Mouse (Mus musculus) midbrain, postnatal 0 days (tissue): ENCODE results near the gene Snx7. TPM values are rescaled to one million over a fixed set of nuclear protein-coding genes. Genes with fewer than 3 reads are reported as not detected.
A peak's percentile ranks its signal among the peaks of the same experiment; 100 is the strongest.

Experiments used
- ATAC-seq: fragments of 200-750 bp; cut with Nextera tagmentation; 2 replicates; pipeline ENCODE4 v1.8.0; 2017; ENCODE audit warnings: moderate number of reproducible peaks, mild to moderate bottlenecking, moderate TSS enrichment, moderate library complexity; ENCODE audit not compliant: low FRiP score
- DNase-seq: peaks from one replicate; pipeline ENCODE4 v3.0.0-alpha.2; 2015; ENCODE audit warnings: low spot score
- H3K27ac ChIP-seq: fragments of 300-500 bp; sonication (generic); 2 replicates; pipeline ENCODE4 v1.5.1; 2014; ENCODE audit warnings: low read depth, mild to moderate bottlenecking, low read length, mixed read lengths
- H3K27me3 ChIP-seq: fragments of 300-500 bp; sonication (generic); 2 replicates; pipeline ENCODE4 v1.6.1; 2014; ENCODE audit warnings: low read length, control low read depth, mixed read lengths; ENCODE audit not compliant: insufficient read depth
- H3K36me3 ChIP-seq: fragments of 300-500 bp; sonication (generic); 2 replicates; pipeline ENCODE4 v1.6.1; 2014; ENCODE audit warnings: low read length, control low read depth, mixed read lengths; ENCODE audit not compliant: insufficient read depth
- H3K4me1 ChIP-seq: fragments of 300-500 bp; sonication (generic); 2 replicates; pipeline ENCODE4 v1.6.1; 2014; ENCODE audit warnings: mild to moderate bottlenecking, control low read depth, antibody characterized with exemption, low read length, mixed read lengths; ENCODE audit not compliant: insufficient read depth
- H3K4me2 ChIP-seq: fragments of 300-500 bp; sonication (generic); 2 replicates; pipeline ENCODE4 v1.6.1; 2014; ENCODE audit warnings: low read depth, mild to moderate bottlenecking, low read length, mixed read lengths; ENCODE audit not compliant: poor library complexity, severe bottlenecking
- H3K4me3 ChIP-seq: fragments of 300-500 bp; sonication (generic); 2 replicates; pipeline ENCODE4 v1.5.1; 2014; ENCODE audit warnings: low read depth, mild to moderate bottlenecking, low read length, moderate library complexity
- H3K9ac ChIP-seq: fragments of 300-500 bp; sonication (generic); replicated peaks from 2 replicates; pipeline ENCODE4 v1.6.1; 2014; ENCODE audit warnings: mild to moderate bottlenecking, low read length, moderate library complexity, mixed read lengths; ENCODE audit not compliant: poor library complexity, severe bottlenecking
- H3K9me3 ChIP-seq: fragments of 300-500 bp; sonication (generic); 2 replicates; pipeline ENCODE4 v1.6.1; 2016; ENCODE audit warnings: low read length, control low read depth
- CTCF ChIP-seq: IDR thresholded peaks from 2 replicates; pipeline ENCODE4 v1.5.1; 2016; ENCODE audit warnings: antibody characterized with exemption, mild to moderate bottlenecking
- WGBS: fragments of 180-500 bp; shearing (Covaris S2); extraction: QIAGEN DNeasy Blood & Tissue Kit; methylation state at CpG from one replicate; pipeline ENCODE4 v1.1.7; 2014; 5-methylcytosine and 5-hydroxymethylcytosine counted together
- microRNA-seq: library from miRNA; unstranded; fragments of <30 nt; microRNA quantifications from one replicate; pipeline ENCODE4, GENCODE M21; 2016; ENCODE audit warnings: borderline number of aligned reads
- polyA plus RNA-seq: library from polyadenylated mRNA; unstranded; fragments of >200 nt; fragmentation: Nextera tagmentation; extraction: Ambion mirVana; gene quantifications from 2 replicates; pipeline ENCODE4 v1.2.1, GENCODE M21; 2015
- total RNA-seq: library from RNA; depleted of rRNA; stranded (reverse); fragments of >200 nt; gene quantifications from 2 replicates; pipeline ENCODE4 v1.2.3, GENCODE M21; 2014

Snx7 gene
- total and polyA plus RNA-seq, 2 experiments from 2014 or later: 10.9 to 13.0 TPM

DNA sequence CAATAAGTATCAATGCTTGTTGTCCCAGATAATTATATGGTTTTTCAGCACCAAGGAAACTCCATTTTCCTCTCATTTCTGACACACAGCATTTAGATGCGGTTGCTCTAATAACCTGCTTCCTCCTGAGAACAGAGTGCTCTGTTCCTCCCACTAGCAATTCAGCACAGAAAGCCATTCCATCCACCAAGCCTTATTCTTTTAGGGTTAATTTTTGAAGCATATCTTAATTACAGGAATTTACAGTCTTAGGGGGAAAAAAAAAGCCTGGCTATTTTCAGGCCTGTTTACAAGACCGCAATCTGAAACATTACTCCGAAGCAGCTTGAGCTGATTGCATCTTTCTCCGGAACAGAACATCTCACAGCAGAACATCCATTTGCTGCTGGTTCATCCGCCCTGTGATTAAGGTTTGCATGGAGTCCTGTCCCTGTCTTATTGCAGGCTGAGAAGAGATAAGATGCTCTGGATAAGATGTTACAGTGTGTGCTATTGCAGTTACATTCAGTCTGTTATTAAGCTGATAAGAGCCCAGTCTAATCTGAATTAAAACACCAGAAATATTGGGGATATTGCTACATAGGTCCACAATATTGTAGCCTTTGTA, 116.5 kb downstream of the Snx7 start:
- Histone ChIP-seq H3K27me3 (no peaks in the 10 kb centered on the region), H3K9ac (no peak overlapping the region), H3K27ac (no peak overlapping the region; the same call in 1 of the 2 replicates), H3K4me1 (no peaks in the 10 kb centered on the region), H3K9me3 (no peaks in the 10 kb centered on the region), H3K36me3 (no peaks in the 10 kb centered on the region), H3K4me2 (no peak overlapping the region), H3K4me3 (no peak overlapping the region)
- DNase-seq (peak; percentile 14), ATAC-seq (no peak)
- no peak for TF ChIP-seq CTCF
- whole genome bisulfite sequencing: 71% methylated on average over 5 of the region's 5 CpGs

DNA sequence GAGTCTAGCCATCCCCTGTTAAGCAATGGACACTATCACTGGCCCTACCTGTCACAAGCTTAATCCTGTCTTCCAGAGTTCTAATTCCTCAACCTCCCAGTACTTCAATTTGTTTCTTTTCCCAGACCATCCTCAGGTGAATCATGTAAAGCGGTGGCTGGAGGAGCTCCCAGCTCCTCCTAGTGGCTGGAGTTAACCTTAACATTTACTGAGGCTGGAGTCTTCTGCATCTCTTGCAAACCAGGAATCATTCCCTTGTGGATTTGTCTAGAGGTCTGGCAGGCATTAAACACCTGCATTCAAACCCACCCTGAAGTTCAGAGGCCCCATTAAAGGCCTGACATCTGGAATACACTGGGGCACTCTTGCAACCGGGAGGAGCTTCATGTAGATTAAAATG, 117.1 kb downstream of the Snx7 start:
- H3K36me3 ChIP-seq: no peaks in the 10 kb centered on the region
- ATAC-seq (no peak), DNase-seq (peak; percentile 47)
- no peaks in the 10 kb centered on the region for H3K4me1 ChIP-seq
- H3K4me2 ChIP-seq: no peak overlapping the region
- H3K27me3 ChIP-seq: no peaks in the 10 kb centered on the region
- no peak overlapping the region for H3K4me3 ChIP-seq
- no peaks in the 10 kb centered on the region for H3K9me3 ChIP-seq
- no peak overlapping the region for H3K9ac ChIP-seq
- peak; percentile 61 for TF ChIP-seq CTCF
- 53% methylated on average over 2 of the region's 2 CpGs for WGBS
- H3K27ac ChIP-seq: no peak overlapping the region

DNA sequence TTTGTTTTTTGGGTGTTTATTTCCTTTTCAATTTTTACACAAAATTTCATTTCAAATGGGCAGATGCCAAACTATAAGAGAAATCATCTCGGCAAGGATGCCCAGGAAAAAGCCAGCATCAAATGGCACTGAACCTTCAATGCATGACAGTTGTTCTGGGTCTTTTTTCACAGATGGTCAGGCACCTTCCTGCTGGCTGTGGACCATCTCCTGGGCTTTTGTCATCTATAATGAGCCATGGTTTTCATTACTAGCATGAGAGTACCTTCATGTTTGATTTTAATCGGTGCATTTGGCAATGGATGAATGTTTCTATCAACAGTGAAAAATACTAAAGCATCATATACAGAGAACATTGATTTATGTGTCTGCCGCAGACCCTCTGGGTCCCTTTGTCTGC, 119.5 kb downstream of the Snx7 start:
- no peak overlapping the region for H3K4me2 ChIP-seq
- no peaks in the 10 kb centered on the region for H3K4me1 ChIP-seq
- H3K27ac ChIP-seq: no peak overlapping the region
- no peaks in the 10 kb centered on the region for H3K9me3 ChIP-seq
- TF ChIP-seq CTCF: no peak
- ATAC-seq: no peak
- 80% methylated on average over 3 of the region's 3 CpGs for WGBS
- no peaks in the 10 kb centered on the region for H3K36me3 ChIP-seq
- no peaks in the 10 kb centered on the region for H3K27me3 ChIP-seq
- DNase-seq: peak; percentile 4
- H3K9ac ChIP-seq: no peak overlapping the region
- no peak overlapping the region for H3K4me3 ChIP-seq

DNA sequence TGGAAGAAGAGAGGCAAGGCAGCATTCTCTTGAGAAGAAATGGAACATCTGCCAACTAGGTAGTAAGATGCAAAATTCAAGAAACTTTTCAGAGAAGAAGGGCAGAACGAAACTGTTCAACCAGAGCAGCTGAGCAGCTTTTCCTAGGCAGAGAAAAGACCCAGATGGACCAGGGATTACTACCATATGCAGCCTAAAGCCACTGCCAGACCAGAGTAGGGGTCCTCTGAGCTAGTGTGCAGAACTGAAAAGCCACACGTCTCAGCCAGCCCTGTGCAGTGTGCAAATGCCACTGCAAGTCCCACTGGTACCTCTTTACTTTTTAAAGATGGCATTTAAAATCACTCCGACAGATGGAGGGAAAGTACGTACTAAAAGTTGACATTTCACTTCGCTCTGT, 129.0 kb downstream of the Snx7 start:
- Histone ChIP-seq H3K27ac (no peak overlapping the region), H3K4me2 (no peak overlapping the region), H3K9ac (no peak overlapping the region), H3K27me3 (no peaks in the 10 kb centered on the region), H3K4me3 (no peak overlapping the region), H3K9me3 (no peaks in the 10 kb centered on the region), H3K36me3 (no peaks in the 10 kb centered on the region), H3K4me1 (no peaks in the 10 kb centered on the region)
- ATAC-seq (no peak; the same call in 1 of the 2 replicates), DNase-seq (peak; percentile 57)
- WGBS: 67% methylated on average over 5 of the region's 5 CpGs
- TF ChIP-seq CTCF: no peak

DNA sequence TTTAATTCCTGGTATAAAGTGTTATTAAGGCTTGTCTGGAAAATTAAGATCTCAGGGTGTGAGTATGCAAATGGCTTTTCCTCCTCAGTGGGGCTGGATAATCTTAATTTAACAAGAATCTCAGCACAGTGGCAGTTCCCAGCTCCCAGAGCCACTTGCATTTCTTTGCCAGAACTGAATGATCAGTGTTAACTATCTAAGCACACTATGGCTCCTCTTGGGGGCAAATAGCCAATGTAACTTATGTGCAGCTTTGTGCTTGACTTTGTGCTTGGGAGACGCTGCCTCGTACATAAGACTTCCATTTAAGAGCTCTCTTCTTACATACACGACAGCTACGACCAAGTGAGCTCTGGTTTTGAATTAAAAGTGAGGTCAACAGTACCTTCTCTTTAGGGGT, 136.1 kb downstream of the Snx7 start:
- ATAC-seq (no peak), DNase-seq (peak; percentile 68)
- no peak overlapping the region for H3K4me2 ChIP-seq
- no peaks in the 10 kb centered on the region for H3K27me3 ChIP-seq
- H3K27ac ChIP-seq: no peak overlapping the region
- WGBS: 58% methylated on average over 4 of the region's 4 CpGs
- H3K4me1 ChIP-seq: no peaks in the 10 kb centered on the region
- H3K9me3 ChIP-seq: no peaks in the 10 kb centered on the region
- H3K4me3 ChIP-seq: no peak overlapping the region
- no peak overlapping the region for H3K9ac ChIP-seq
- no peaks in the 10 kb centered on the region for H3K36me3 ChIP-seq
- no peak for TF ChIP-seq CTCF

Small RNA genes lying within 50 kb of the gene (microRNA-seq; reads per million reads assigned to microRNA genes)
- not detected for gene Gm24811
